Mouse (Mus musculus) embryonic fibroblast, embryonic 13.5 days (primary cell): ENCODE data around the gene Ankrd12. TPM values are rescaled to one million over a fixed set of nuclear protein-coding genes. Genes with fewer than 3 reads are reported as not detected.
"Not testable (repeated sequence)": the region's sequence is repeated elsewhere in the genome, so short reads cannot be mapped to it uniquely, and the experiment has no call there.

ENCODE experiments used
- H3K27ac ChIP-seq: 2 replicates; pipeline ENCODE4 v1.5.1; 2012; ENCODE audit warnings: low read length, control low read depth, inconsistent platforms; ENCODE audit not compliant: insufficient read depth
- H3K4me1 ChIP-seq: 2 replicates; pipeline ENCODE4 v1.6.1; 2011; ENCODE audit warnings: low read length; ENCODE audit not compliant: control insufficient read depth, insufficient read depth
- H3K4me3 ChIP-seq: 2 replicates; pipeline ENCODE4 v1.5.1; 2011; ENCODE audit warnings: mild to moderate bottlenecking, control low read depth, low read length; ENCODE audit not compliant: insufficient read depth
- CTCF ChIP-seq: IDR thresholded peaks from 2 replicates; pipeline ENCODE4 v1.5.1; 2011; ENCODE audit warnings: mild to moderate bottlenecking, control low read depth, low read length, moderate library complexity, borderline replicate concordance; ENCODE audit not compliant: insufficient read depth
- POLR2A ChIP-seq: IDR thresholded peaks from 2 replicates; pipeline ENCODE4 v1.6.1; 2011; ENCODE audit warnings: low read depth, mild to moderate bottlenecking, control low read depth, low read length, moderate library complexity
- polyA plus RNA-seq: library from polyadenylated mRNA; stranded (reverse); fragments of >200 nt; gene quantifications from 2 replicates; pipeline ENCODE4 v1.2.4, GENCODE M21; 2011; ENCODE audit warnings: low read depth; ENCODE audit not compliant: missing spikeins, insufficient read length

Gene Ankrd12
- polyA plus RNA-seq, 1 experiment, result 23.0 TPM

- H3K27ac ChIP-seq, result no peak overlapping the region
- TF ChIP-seq POLR2A (no peak), CTCF (no peak)
- no peak overlapping the region for H3K4me3 ChIP-seq
Measured at GRCm38 (mm10) chr17:66058160-66058559, 18.7 kb downstream of the Ankrd12 start.

GRCm38 (mm10) chr17:66057145-66057544 is 19.7 kb downstream of the Ankrd12 start:
- Histone ChIP-seq H3K4me1 (no peaks in the 10 kb centered on the region), H3K4me3 (no peak overlapping the region), H3K27ac (no peak overlapping the region)
- TF ChIP-seq POLR2A (no peak), CTCF (no peak)

More at GRCm38 (mm10) chr17:66058160-66058559, 18.7 kb downstream of the Ankrd12 start:
- no peaks in the 10 kb centered on the region for H3K4me1 ChIP-seq

- peaks cover 2% of the 10 kb centered on the region; the same call in 1 of the 2 replicates for H3K4me1 ChIP-seq
- no peak overlapping the region for H3K4me3 ChIP-seq
- no peak for TF ChIP-seq POLR2A
- no peak for TF ChIP-seq CTCF
- no peak overlapping the region for H3K27ac ChIP-seq
Measured at GRCm38 (mm10) chr17:66053349-66053748, 23.5 kb downstream of the Ankrd12 start.

GRCm38 (mm10) chr17:66048795-66049194 is 28.1 kb downstream of the Ankrd12 start:
- TF ChIP-seq CTCF, result no peak
- TF ChIP-seq POLR2A, result no peak
- H3K4me3 ChIP-seq, result no peak overlapping the region
- peaks cover 2% of the 10 kb centered on the region; the same call in 1 of the 2 replicates for H3K4me1 ChIP-seq
- no peak overlapping the region for H3K27ac ChIP-seq

- Histone ChIP-seq H3K27ac (no peak overlapping the region), H3K4me3 (no peak overlapping the region), H3K4me1 (peaks cover 2% of the 10 kb centered on the region; the same call in 1 of the 2 replicates)
- TF ChIP-seq POLR2A (no peak), CTCF (no peak)
Measured at GRCm38 (mm10) chr17:66048199-66048598, 28.7 kb downstream of the Ankrd12 start.

GRCm38 (mm10) chr17:66043679-66044078 is 33.2 kb downstream of the Ankrd12 start:
- not testable (repeated sequence) for H3K27ac ChIP-seq, H3K4me3 ChIP-seq, H3K4me1 ChIP-seq

GRCm38 (mm10) chr17:66041020-66041419 is 35.9 kb downstream of the Ankrd12 start:
- Histone ChIP-seq H3K4me3 (no peak overlapping the region), H3K4me1 (no peaks in the 10 kb centered on the region), H3K27ac (no peak overlapping the region)
- TF ChIP-seq POLR2A (no peak), CTCF (no peak)

GRCm38 (mm10) chr17:66033239-66033638 is 43.6 kb downstream of the Ankrd12 start:
- no peak for TF ChIP-seq POLR2A
- no peak for TF ChIP-seq CTCF

GRCm38 (mm10) chr17:66031991-66032390 is 44.9 kb downstream of the Ankrd12 start:
- H3K4me1 ChIP-seq, result no peaks in the 10 kb centered on the region
- H3K4me3 ChIP-seq, result no peak overlapping the region
- H3K27ac ChIP-seq, result no peak overlapping the region
- TF ChIP-seq POLR2A, result no peak
- no peak for TF ChIP-seq CTCF

More at GRCm38 (mm10) chr17:66033239-66033638, 43.6 kb downstream of the Ankrd12 start:
- H3K27ac ChIP-seq, result no peak overlapping the region
- no peaks in the 10 kb centered on the region for H3K4me1 ChIP-seq
- H3K4me3 ChIP-seq, result no peak overlapping the region

GRCm38 (mm10) chr17:66024211-66024610 is 52.7 kb downstream of the Ankrd12 start:
- TF ChIP-seq POLR2A (no peak), CTCF (no peak)

GRCm38 (mm10) chr17:66011790-66012189 is 65.1 kb downstream of the Ankrd12 start:
- H3K27ac ChIP-seq, result no peak overlapping the region
- H3K4me1 ChIP-seq, result no peaks in the 10 kb centered on the region
- H3K4me3 ChIP-seq, result no peak overlapping the region
- TF ChIP-seq CTCF, result no peak
- TF ChIP-seq POLR2A, result no peak

More at GRCm38 (mm10) chr17:66024211-66024610, 52.7 kb downstream of the Ankrd12 start:
- no peak overlapping the region for H3K4me3 ChIP-seq
- H3K27ac ChIP-seq, result no peak overlapping the region
- H3K4me1 ChIP-seq, result no peaks in the 10 kb centered on the region
